Mouse (Mus musculus): ENCODE data around the gene Nedd9.
"Not testable (repeated sequence)": the region's sequence is repeated elsewhere in the genome, so short reads cannot be mapped to it uniquely, and the experiment has no call there.

Gene Nedd9

GRCm38 (mm10) chr13:41286285-41286684, 200.9 kb downstream of the Nedd9 start:
- DNase-seq, result no peak

DNA sequence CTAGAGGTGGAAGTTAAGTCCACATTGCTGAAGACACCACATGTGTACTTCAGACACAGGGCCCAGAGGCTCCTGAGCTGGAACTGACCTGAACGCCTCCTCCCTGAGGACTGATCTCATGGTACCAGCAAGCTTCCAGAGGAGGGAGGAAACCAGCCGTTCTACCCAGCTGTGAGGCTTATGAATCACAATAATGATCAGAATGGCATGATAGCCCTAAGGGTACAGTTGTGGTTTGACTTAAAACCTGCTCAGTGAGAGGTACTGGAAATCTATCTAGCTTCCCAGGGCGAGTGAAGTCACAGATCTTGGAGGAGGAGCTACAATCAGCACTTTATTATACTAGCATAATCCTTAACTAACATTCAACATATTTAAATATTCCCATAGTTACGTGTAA, 201.7 kb downstream of the Nedd9 start:
- no peak for DNase-seq

- peak; percentile 83 to 84 for DNase-seq
These were observed 203.9 kb downstream of the Nedd9 start for GRCm38 (mm10) chr13:41283256-41283655.

DNA sequence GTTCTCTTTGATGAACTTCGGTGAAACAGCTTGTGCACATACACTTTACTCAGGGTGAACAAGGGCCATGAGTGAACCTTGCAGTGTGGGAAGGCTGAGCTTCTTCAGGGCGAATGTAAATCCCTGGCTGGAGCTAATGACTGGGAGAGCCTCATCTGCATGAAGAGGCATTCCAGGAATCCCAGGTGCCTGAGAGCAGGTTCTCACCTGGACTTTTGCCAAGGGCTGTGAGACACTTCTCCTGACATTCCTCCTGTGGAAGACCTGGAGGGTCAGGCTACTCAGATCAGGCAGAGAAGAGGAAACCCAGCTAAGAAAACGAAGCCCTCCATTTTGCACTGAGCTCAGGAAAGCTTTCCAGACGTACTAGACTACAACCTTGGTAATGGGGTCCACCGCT, 206.5 kb downstream of the Nedd9 start:
- DNase-seq, result no peak

DNA sequence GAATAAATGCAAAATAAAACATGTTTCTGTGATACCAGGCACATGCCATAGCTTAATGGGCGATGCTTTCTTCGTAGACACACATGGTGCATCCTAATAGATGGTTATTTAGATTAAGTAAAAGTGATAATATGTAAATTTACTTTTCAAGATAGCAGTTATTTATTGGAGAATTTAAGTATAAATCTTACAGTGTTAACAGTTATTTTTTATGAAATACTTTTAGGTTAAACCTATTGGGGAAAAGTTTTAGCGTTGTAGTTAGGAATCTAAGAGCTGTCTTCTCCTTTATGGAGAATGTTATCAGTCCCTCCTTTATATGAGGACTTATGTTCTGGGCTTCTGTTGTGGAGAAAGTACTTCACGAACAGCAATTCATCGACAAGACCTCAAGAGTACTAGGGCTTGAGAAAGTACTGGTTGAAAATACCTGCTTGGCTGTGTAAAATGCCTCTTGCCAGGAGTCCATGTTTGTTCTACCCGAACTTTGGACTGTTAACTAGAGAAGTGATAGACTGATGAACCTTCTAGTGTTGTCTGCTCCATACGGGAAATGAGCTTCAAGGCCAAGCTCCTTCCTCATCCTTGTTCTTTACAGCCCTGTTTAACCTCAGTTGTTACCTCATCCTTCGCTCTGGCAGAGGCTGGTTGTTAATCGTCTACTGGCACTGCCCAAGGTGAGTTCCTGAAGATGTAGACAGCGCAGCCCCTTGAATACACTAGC, 213.1 kb downstream of the Nedd9 start, which contains the start of gene Gm17364:
Gene Gm17364, minus strand, starts transcription at position 51 of the 724 bp plus-strand sequence.
- no peak for DNase-seq

DNA sequence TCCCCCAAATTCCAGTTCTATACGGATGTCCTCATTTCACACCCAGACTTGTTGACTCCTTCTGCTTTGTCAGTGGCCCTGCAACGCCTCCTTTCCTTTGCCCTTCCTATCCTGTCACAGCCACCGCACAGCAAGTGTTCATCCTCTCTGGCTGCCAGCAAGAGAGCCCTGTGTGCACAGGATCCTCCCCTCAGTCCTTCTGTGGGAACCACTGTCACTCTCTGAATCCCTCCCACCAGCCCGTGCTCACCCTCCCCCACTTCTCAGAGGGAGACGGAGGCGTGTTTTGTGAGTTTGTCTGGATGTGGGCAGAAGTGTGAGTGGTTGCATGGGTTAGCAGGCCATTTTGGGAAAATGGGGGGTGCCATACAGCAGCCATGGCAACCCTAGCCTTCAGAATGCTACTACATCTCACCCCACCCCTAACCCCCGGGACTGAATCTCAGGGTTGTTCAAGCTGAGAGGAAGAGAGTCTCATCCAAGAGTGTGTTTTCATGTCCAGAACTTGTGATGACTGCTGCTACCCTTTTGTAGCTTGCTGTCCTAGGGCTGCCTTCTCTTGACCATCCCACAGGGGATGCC, 219.2 kb downstream of the Nedd9 start:
- peak; percentile 23 to 42 for DNase-seq

- DNase-seq, result no peak
These were observed 223.7 kb downstream of the Nedd9 start for GRCm38 (mm10) chr13:41263304-41264006.

GRCm38 (mm10) chr13:41261617-41262016, 225.5 kb downstream of the Nedd9 start:
- not testable (repeated sequence) for DNase-seq
